Mouse (Mus musculus) CD4-positive naive resting alpha-beta T cell, adult 57 days (primary cell): ENCODE measurements around the gene Gtpbp2. TPM values are rescaled to one million over a fixed set of nuclear protein-coding genes. Genes with fewer than 3 reads are reported as not detected.

ENCODE experiments used
- total RNA-seq: library from RNA; stranded (reverse); gene quantifications from one replicate; pipeline ENCODE4 v1.2.4, GENCODE M21; 2023

Gtpbp2 gene
- 174 TPM for total RNA-seq

DNA sequence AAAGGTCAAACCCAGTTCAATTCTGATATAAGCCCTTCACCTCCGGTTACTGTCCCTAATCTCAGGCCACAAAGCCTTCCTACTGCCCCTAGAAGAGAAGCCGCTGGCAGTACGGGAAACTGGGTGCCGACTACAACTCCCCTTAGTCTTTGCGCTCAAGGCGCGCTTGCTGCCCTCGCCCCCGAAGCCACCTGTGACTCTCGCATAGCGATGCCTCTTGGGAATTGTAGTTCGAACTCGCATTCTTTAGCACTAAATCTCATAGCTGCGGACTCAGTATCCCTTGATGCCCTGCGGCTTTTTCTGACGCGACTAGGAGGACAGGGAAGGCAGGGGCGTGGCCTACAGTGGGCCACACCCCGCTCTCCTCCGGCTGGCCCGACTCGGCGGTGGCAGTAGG lies at the start of gene Gtpbp2:
Gene Gtpbp2 (plus strand): TSS at position 347 of the 400 bp plus-strand sequence.

DNA sequence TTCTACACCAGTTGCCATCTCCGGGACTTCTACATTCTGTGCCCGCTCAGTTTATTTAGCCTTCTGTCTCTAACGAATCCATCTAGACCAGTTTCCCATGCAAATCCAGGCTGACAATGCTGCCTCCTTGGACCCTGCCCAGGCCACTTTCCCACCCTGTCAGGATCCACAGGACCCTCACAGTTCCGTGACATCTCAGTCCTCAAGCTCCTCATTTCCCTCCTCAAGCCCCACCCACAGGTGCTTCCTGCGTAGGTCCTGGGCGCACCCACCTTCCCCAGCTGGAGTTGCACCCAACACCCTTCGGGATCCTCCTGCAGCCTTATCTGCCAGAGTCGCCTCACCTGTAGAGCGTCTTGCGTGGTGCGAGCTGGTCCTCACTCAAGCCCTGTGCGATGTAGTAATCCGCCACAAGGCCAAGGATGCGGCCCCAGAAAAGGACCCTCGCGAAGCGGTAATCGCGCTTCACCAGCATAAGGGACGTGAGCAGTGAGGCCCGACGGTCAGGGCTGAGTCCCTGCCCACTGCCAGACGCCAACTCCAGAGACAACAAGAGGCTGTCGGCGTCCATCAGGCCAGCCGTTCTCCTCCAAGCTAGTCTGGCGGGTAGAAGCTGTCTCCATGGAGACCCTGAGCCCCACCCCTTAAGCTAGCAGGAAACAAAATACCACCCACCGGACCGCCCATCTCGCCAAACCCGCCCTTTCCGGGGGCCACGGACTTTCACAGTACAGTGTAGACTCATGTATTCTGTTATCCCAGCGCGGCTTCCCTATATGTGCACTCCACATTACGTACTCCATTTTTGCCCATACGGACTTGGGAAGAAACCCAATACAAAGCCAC lies 17.0 kb upstream of the Gtpbp2 start, which contains the start of gene Rsph9:
Gene Rsph9 (minus strand): TSS at position 639 of the 846 bp plus-strand sequence.

GRCm38 (mm10) chr17:46152847-46153782 lies 7.7 kb upstream of the Gtpbp2 start, which contains the start of gene Mad2l1bp:
Mad2l1bp (minus strand) TSS chr17:46153553.

GRCm38 (mm10) chr17:46202421-46203071 lies 41.7 kb downstream of the Gtpbp2 start, which contains the start of the genes Polh and Xpo5:
Polh (minus strand) TSS chr17:46202645.
Xpo5 (plus strand) TSS chr17:46202782.

Other genes with a start within 250 kb of the Gtpbp2 start
- 3.5 TPM for gene Vegfa, start 128.7 kb upstream of the Gtpbp2 start, total RNA-seq
- 52.9 TPM for gene Mrps18a, start 50.0 kb upstream of the Gtpbp2 start, total RNA-seq
- not detected for gene Rsph9, start 16.8 kb upstream of the Gtpbp2 start, total RNA-seq
- 26.2 TPM for gene Mad2l1bp, start 7.5 kb upstream of the Gtpbp2 start, total RNA-seq
- gene Polh, start 41.6 kb downstream of the Gtpbp2 start, total RNA-seq = 13.6 TPM
- 36.9 TPM for gene Xpo5, start 41.8 kb downstream of the Gtpbp2 start, total RNA-seq
- gene Polr1c, start 87.0 kb downstream of the Gtpbp2 start, total RNA-seq = 60.4 TPM
- 114 TPM for gene Yipf3, start 87.0 kb downstream of the Gtpbp2 start, total RNA-seq
- 2.2 TPM for gene Lrrc73, start 92.5 kb downstream of the Gtpbp2 start, total RNA-seq
- gene Tjap1, start 122.0 kb downstream of the Gtpbp2 start, total RNA-seq = 55.2 TPM
- 0.44 TPM for gene Dlk2, start 136.4 kb downstream of the Gtpbp2 start, total RNA-seq
- 19.1 TPM for gene Abcc10, start 167.3 kb downstream of the Gtpbp2 start, total RNA-seq
- 45.1 TPM for gene Zfp318, start 222.7 kb downstream of the Gtpbp2 start, total RNA-seq